Mouse (Mus musculus) kidney, postnatal 0 days (tissue): Measurements from ENCODE around the gene Ccdc157. TPM values are rescaled to one million over a fixed set of nuclear protein-coding genes. Genes with fewer than 3 reads are reported as not detected.
"Not testable (repeated sequence)": the region's sequence is repeated elsewhere in the genome, so short reads cannot be mapped to it uniquely, and the experiment has no call there.

Experiments
- ATAC-seq: fragments of 200-750 bp; cut with Nextera tagmentation; replicated peaks from 2 replicates; pipeline ENCODE4 v1.8.0; 2017; ENCODE audit warnings: low read depth, moderate number of reproducible peaks, moderate TSS enrichment, moderate library complexity; ENCODE audit not compliant: low FRiP score
- DNase-seq: peaks from one replicate; pipeline ENCODE4 v3.0.0-alpha.2; 2016; ENCODE audit warnings: low spot score
- H3K27ac ChIP-seq: fragments of 300-500 bp; sonication (generic); 2 replicates; pipeline ENCODE4 v1.5.1; 2014; ENCODE audit warnings: mild to moderate bottlenecking
- H3K27me3 ChIP-seq: fragments of 300-500 bp; sonication (generic); 2 replicates; pipeline ENCODE4 v1.6.1; 2014; ENCODE audit warnings: low read length, mixed read lengths; ENCODE audit not compliant: insufficient read depth
- H3K36me3 ChIP-seq: fragments of 300-500 bp; sonication (generic); 2 replicates; pipeline ENCODE4 v1.6.1; 2014; ENCODE audit warnings: low read length, mixed read lengths; ENCODE audit not compliant: insufficient read depth
- H3K4me1 ChIP-seq: fragments of 300-500 bp; sonication (generic); replicated peaks from 2 replicates; pipeline ENCODE4 v1.6.1; 2014; ENCODE audit warnings: antibody characterized with exemption, low read length, mixed read lengths; ENCODE audit not compliant: insufficient read depth
- H3K4me2 ChIP-seq: fragments of 300-500 bp; sonication (generic); 2 replicates; pipeline ENCODE4 v1.6.1; 2014; ENCODE audit warnings: mild to moderate bottlenecking, low read length, moderate library complexity, mixed read lengths
- H3K4me3 ChIP-seq: fragments of 300-500 bp; sonication (generic); replicated peaks from 2 replicates; pipeline ENCODE4 v1.5.1; 2014; ENCODE audit warnings: low read depth, low read length
- H3K9ac ChIP-seq: fragments of 300-500 bp; sonication (generic); 2 replicates; pipeline ENCODE4 v1.6.1; 2014; ENCODE audit warnings: low read depth, low read length
- H3K9me3 ChIP-seq: fragments of 300-500 bp; sonication (generic); replicated peaks from 2 replicates; pipeline ENCODE4 v1.6.1; 2016; ENCODE audit warnings: low read length, inconsistent platforms, mixed read lengths
- CTCF ChIP-seq: IDR thresholded peaks from 2 replicates; pipeline ENCODE4 v1.5.1; 2016; ENCODE audit warnings: antibody characterized with exemption, low read depth, mild to moderate bottlenecking, moderate library complexity
- WGBS: fragments of 180-500 bp; shearing (Covaris S2); extraction: QIAGEN DNeasy Blood & Tissue Kit; methylation state at CpG from one replicate; pipeline ENCODE4 v1.1.7; 2014; 5-methylcytosine and 5-hydroxymethylcytosine counted together
- polyA plus RNA-seq: library from polyadenylated mRNA; unstranded; fragments of >200 nt; fragmentation: Nextera tagmentation; extraction: Ambion mirVana; gene quantifications from 2 replicates; pipeline ENCODE4 v1.2.1, GENCODE M21; 2015

Ccdc157 gene
- polyA plus RNA-seq, 1 experiment from 2014 or later: 5.9 TPM

- H3K27me3 ChIP-seq: no peaks in the 10 kb centered on the region
- ATAC-seq: peak; percentile 45
- no peak for TF ChIP-seq CTCF
- peak overlapping the region; percentile 43 for H3K4me3 ChIP-seq
- H3K27ac ChIP-seq: no peak overlapping the region
- peaks cover 11% of the 10 kb centered on the region; the same call in 1 of the 2 replicates for H3K4me1 ChIP-seq
- under 1% methylated on average over 41 of the region's 41 CpGs for WGBS
- no peaks in the 10 kb centered on the region for H3K9me3 ChIP-seq
- DNase-seq: peak; percentile 62
- peak overlapping the region; percentile 84 for H3K4me2 ChIP-seq
- H3K9ac ChIP-seq: peak overlapping the region; percentile 52
- no peaks in the 10 kb centered on the region for H3K36me3 ChIP-seq
Observed at GRCm38 (mm10) chr11:4118081-4118921, 41.8 kb downstream of the Ccdc157 start.

- peak; percentile 27; the same call in 1 of the 2 replicates for TF ChIP-seq CTCF
- Histone ChIP-seq H3K27me3 (no peaks in the 10 kb centered on the region), H3K27ac (no peak overlapping the region), H3K4me2 (peak overlapping the region; percentile 84), H3K9me3 (no peaks in the 10 kb centered on the region), H3K36me3 (no peaks in the 10 kb centered on the region), H3K4me3 (peak overlapping the region; percentile 43), H3K4me1 (peaks cover 11% of the 10 kb centered on the region; the same call in 1 of the 2 replicates), H3K9ac (peak overlapping the region; percentile 52; the same call in 1 of the 2 replicates)
- DNase-seq (peak; percentile 15), ATAC-seq (peak; percentile 36; the same call in 1 of the 2 replicates)
- 21% methylated on average over 3 of the region's 3 CpGs for WGBS
Observed at GRCm38 (mm10) chr11:4117372-4118071, 42.6 kb downstream of the Ccdc157 start.

GRCm38 (mm10) chr11:4116458-4117141, 43.5 kb downstream of the Ccdc157 start:
- Histone ChIP-seq H3K4me2 (no peak overlapping the region), H3K9me3 (no peaks in the 10 kb centered on the region), H3K9ac (no peak overlapping the region), H3K36me3 (no peaks in the 10 kb centered on the region), H3K4me3 (no peak overlapping the region), H3K4me1 (peaks cover 11% of the 10 kb centered on the region; the same call in 1 of the 2 replicates), H3K27me3 (no peaks in the 10 kb centered on the region), H3K27ac (no peak overlapping the region)
- DNase-seq: no peak
- no peak for TF ChIP-seq CTCF
- no peak for ATAC-seq
- WGBS: 50% methylated on average over 11 of the region's 11 CpGs

- no peaks in the 10 kb centered on the region for H3K36me3 ChIP-seq
- H3K4me2 ChIP-seq: no peak overlapping the region
- H3K4me3 ChIP-seq: no peak overlapping the region
- WGBS: 89% methylated on average over 4 of the region's 4 CpGs
- no peaks in the 10 kb centered on the region for H3K27me3 ChIP-seq
- ATAC-seq (no peak), DNase-seq (no peak)
- TF ChIP-seq CTCF: no peak
- no peak overlapping the region for H3K9ac ChIP-seq
- H3K4me1 ChIP-seq: peaks cover 11% of the 10 kb centered on the region; the same call in 1 of the 2 replicates
- H3K9me3 ChIP-seq: no peaks in the 10 kb centered on the region
- no peak overlapping the region for H3K27ac ChIP-seq
Observed at GRCm38 (mm10) chr11:4115407-4115806, 44.7 kb downstream of the Ccdc157 start.

GRCm38 (mm10) chr11:4114541-4114940, 45.6 kb downstream of the Ccdc157 start:
- not testable (repeated sequence) for H3K4me2 ChIP-seq, H3K4me3 ChIP-seq, H3K9me3 ChIP-seq, DNase-seq, H3K36me3 ChIP-seq, H3K27ac ChIP-seq, H3K27me3 ChIP-seq, H3K9ac ChIP-seq, ATAC-seq
- WGBS: 82% methylated on average over 6 of the region's 6 CpGs
- H3K4me1 ChIP-seq: peaks cover 11% of the 10 kb centered on the region; the same call in 1 of the 2 replicates

GRCm38 (mm10) chr11:4113970-4114369, 46.1 kb downstream of the Ccdc157 start:
- no peaks in the 10 kb centered on the region for H3K9me3 ChIP-seq
- no peaks in the 10 kb centered on the region for H3K36me3 ChIP-seq
- H3K27me3 ChIP-seq: no peaks in the 10 kb centered on the region
- no peak overlapping the region for H3K27ac ChIP-seq
- H3K4me2 ChIP-seq: no peak overlapping the region
- no peak overlapping the region for H3K9ac ChIP-seq
- H3K4me1 ChIP-seq: peaks cover 11% of the 10 kb centered on the region; the same call in 1 of the 2 replicates
- DNase-seq: no peak
- WGBS: 79% methylated on average over 6 of the region's 6 CpGs
- no peak overlapping the region for H3K4me3 ChIP-seq
- no peak for ATAC-seq
- no peak for TF ChIP-seq CTCF
